Mouse (Mus musculus): ENCODE results near the gene Tmem259.

DNA sequence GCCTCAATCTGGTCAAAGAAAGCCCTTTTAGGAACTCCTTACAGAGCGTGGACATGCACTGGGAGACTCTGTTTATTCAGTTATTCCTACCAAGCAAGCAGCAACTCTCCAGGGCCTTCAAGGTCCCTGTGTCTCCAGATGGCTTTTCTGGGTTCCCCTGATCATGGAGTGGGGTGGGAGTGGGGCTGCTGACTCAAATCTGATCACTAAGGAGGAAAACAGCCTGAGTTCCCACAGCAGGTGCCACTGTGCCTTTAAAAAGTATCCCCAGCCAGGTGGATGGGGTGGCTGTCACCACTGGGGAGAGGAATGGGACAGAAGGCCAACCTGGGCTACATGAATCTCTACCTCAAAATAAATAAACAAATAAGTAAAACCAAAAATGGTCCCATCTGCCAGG, 41.1 kb downstream of the Tmem259 start:
- TF ChIP-seq CTCF (IDR thresholded peaks at IDR 0.05; ENCODE audit: low read depth, low read length) (no peak), POLR2A (IDR thresholded peaks at IDR 0.05; ENCODE audit: extremely low read depth, insufficient read depth, low read length) (no peak)
